Mouse (Mus musculus) ES-Bruce4 (cell line): ENCODE measurements at regions not wholly inside any gene's neighbourhood (a gene's known extent, or its start where the extent isn't known, plus 50 kb on each side); places are given as distances from the start of the nearest gene placed in this dataset.

ENCODE experiments used
- CTCF ChIP-seq: IDR thresholded peaks from one replicate; pipeline ENCODE4 v1.8.1; 2011; ENCODE audit warnings: low read depth, low read length
- EP300 ChIP-seq: IDR thresholded peaks from 2 replicates; pipeline ENCODE4 v1.6.1; 2011; ENCODE audit warnings: low read depth, low read length; ENCODE audit not compliant: insufficient read depth
- POLR2A ChIP-seq: IDR thresholded peaks from one replicate; pipeline ENCODE4 v1.8.1; 2011; ENCODE audit warnings: low read length; ENCODE audit not compliant: insufficient read depth

DNA sequence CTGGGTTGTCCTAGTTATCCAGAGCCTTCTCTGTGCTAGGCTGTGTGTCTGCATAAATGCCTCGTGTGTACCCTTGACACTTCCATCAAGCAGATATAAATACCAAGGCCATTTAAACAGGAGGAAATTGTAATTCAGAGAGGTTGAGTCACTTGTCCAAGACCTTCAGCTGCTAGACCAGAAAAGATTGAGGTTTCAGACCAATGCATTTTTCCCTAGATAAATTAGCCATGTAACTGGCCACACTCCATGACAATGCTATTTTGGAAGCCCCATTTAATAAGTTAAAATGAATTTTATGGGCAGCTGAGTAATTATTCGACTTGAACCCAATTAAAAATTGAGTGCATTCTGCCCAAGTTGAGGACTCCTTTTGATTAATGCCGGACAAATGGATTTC, 509.6 kb downstream of the 1810013L24Rik start:
- TF ChIP-seq CTCF (no peak), POLR2A (no peak), EP300 (no peak)
